Mouse (Mus musculus): ENCODE measurements around the gene Lmo4.

Lmo4 gene

DNA sequence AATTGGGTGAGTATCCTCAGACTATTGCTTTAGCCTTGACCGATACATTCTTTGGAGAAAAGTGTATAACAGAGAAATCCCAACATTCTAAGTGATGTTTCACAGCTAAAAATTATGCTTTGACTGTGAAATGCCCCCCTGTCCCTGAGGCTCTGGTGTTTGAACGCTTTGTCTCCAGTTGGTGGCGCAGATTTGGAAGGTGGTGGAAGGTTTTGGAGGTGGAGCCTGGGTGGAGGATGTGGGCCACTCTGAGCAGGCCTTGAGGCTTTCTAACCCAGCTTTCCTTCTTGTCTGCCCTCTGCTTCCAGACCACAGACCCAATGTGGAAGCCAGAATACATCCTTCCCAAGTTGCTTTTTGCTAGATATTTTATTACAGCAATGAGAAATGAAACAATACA, 57.8 kb downstream of the Lmo4 start:
- peak; percentile 9 for DNase-seq

GRCm38 (mm10) chr3:144144066-144144465, 61.0 kb downstream of the Lmo4 start:
- DNase-seq, result no peak

GRCm38 (mm10) chr3:144142939-144143338, 62.1 kb downstream of the Lmo4 start:
- DNase-seq, result no peak

DNA sequence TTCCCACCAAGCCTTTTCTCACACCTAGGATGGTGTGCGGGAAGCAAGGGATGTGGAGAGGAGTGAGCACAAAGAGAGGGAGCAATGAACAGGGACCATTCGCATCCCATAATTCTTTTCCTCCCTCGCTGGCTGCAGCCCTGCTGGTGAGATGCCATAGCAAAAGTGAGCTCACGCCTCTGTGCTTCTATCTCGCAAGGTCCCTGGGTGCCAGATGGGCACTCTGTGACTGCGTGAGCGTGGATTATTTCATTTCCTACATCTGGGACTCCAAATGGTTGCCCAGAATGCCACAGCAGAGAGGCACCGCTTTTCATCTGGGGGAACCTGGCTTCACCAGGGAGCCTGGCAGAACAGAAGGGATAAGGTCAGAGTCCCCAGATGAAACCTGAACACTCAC, 63.2 kb downstream of the Lmo4 start:
- no peak for DNase-seq

GRCm38 (mm10) chr3:144140816-144141215, 64.2 kb downstream of the Lmo4 start:
- DNase-seq, result no peak

- no peak for DNase-seq
Observed at GRCm38 (mm10) chr3:144138659-144139058, 66.4 kb downstream of the Lmo4 start.
